Mouse (Mus musculus) testis, adult 2 months (tissue): ENCODE data around the gene A2ml1. TPM values are rescaled to one million over a fixed set of nuclear protein-coding genes. Genes with fewer than 3 reads are reported as not detected.
"Not testable (repeated sequence)": the region's sequence is repeated elsewhere in the genome, so short reads cannot be mapped to it uniquely, and the experiment has no call there.

Experiments
- H3K27ac ChIP-seq: fragments of 200-500 bp; 2 replicates; pipeline ENCODE4 v1.5.1; 2012; ENCODE audit warnings: low read depth, low read length; ENCODE audit not compliant: control insufficient read depth, insufficient read depth
- H3K27me3 ChIP-seq: fragments of 200-500 bp; 2 replicates; pipeline ENCODE4 v1.6.1; 2012; ENCODE audit warnings: mild to moderate bottlenecking, low read length, moderate library complexity; ENCODE audit not compliant: control insufficient read depth, insufficient read depth
- H3K36me3 ChIP-seq: fragments of 200-500 bp; 2 replicates; pipeline ENCODE4 v1.6.1; 2012; ENCODE audit warnings: mild to moderate bottlenecking, low read length; ENCODE audit not compliant: control insufficient read depth, insufficient read depth
- H3K4me1 ChIP-seq: fragments of 200-500 bp; 2 replicates; pipeline ENCODE4 v1.6.1; 2012; ENCODE audit warnings: low read length; ENCODE audit not compliant: control insufficient read depth, insufficient read depth
- H3K4me3 ChIP-seq: fragments of 200-500 bp; 2 replicates; pipeline ENCODE4 v1.5.1; 2012; ENCODE audit warnings: low read depth, mild to moderate bottlenecking, low read length, moderate library complexity, mixed read lengths; ENCODE audit not compliant: control insufficient read depth
- CTCF ChIP-seq: fragments of 200-500 bp; IDR thresholded peaks from 2 replicates; pipeline ENCODE4 v1.5.1; 2012; ENCODE audit warnings: low read depth, mild to moderate bottlenecking, inconsistent platforms, low read length, moderate library complexity; ENCODE audit not compliant: control insufficient read depth, insufficient read depth, insufficient replicate concordance
- POLR2A ChIP-seq: fragments of 200-500 bp; IDR thresholded peaks from 2 replicates; pipeline ENCODE4 v1.6.1; 2012; ENCODE audit warnings: low read depth, mild to moderate bottlenecking, inconsistent platforms, low read length, moderate library complexity; ENCODE audit not compliant: control insufficient read depth
- polyA plus RNA-seq: library from polyadenylated mRNA; depleted of rRNA; stranded (reverse); fragments of >200 nt; gene quantifications from 2 replicates; pipeline ENCODE4 v1.2.3, GENCODE M21; 2012; rRNA removed

A2ml1 gene
- 0.17 and 0.87 TPM in 2 replicates for polyA plus RNA-seq

DNA sequence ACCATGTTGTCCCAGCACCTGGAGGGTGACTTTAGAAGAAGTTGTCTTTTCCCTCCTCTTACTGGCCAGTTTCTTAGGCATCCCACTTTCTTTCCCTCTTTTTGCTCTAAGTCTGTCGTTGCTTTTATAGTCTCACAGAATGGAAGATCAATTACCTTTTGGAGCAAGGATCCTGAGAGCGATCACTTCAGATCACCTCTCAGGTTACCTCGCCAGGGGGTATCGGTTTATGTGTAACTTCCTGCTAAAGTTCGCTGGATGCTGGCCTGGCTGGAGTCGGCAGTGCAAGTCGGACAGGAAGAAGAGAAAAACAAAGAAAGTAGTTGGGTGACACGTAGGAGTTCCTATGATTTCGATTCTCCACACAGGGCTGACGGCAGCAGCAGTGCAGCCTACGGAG is at the start of gene A2ml1:
TSS of gene A2ml1 (minus strand) at position 101 of the 400 bp plus-strand sequence.
- H3K27me3 ChIP-seq = no peaks in the 10 kb centered on the region
- H3K36me3 ChIP-seq = no peaks in the 10 kb centered on the region
- H3K4me3 ChIP-seq = no peak within 1 kb of the TSS
- TF ChIP-seq POLR2A (no peak), CTCF (no peak)
- no peak within 1 kb of the TSS for H3K27ac ChIP-seq
- H3K4me1 ChIP-seq = peaks cover 5% of the 10 kb centered on the region

DNA sequence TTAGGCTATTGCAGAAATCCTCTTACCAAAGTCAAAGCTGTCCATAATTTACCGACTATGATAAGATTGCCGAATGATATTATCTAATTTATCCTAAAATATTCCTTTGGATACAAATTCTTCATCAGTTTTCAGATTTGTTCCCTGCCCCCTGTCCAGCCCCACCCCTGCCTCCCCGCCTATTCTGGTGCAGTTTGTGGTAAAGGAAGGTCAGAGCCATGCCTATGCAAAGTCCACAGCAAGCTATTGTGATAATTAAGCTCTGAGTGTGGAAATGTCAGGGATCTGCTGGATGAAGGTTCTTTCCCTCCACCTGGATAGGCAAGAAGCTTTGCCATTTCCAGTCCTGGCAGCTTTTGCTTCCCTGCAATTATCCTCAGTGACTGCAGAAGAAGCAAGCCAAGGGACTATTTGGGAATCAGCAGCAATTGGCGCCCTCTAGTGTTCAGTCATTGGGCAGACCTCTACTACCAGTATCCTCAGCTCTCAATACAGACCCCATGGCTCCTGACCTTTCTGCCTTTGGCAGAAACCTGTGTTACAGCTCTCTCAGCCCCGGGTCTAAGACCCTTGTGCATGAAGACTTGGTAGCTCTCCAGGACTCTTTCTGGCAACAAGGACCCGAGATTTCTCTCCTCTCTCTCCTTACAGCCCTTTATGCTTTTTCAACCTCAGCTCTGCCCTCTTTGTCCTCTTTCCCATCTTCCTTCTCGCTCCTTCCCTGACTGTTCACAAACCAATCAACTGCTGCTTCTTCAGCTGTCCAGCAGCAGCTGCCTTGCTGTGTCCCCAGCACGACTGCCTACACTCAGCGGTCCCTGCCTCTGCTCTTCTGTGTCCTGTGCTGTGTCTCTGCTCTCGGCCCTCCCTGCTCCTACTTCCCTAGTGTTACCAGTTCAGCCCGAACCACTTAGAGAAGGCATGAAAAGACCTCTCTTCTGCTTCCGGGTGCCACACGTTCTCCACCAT is 48.6 kb upstream of the A2ml1 start:
- not testable (repeated sequence) for H3K4me1 ChIP-seq, H3K27ac ChIP-seq, H3K27me3 ChIP-seq, H3K4me3 ChIP-seq, H3K36me3 ChIP-seq
- TF ChIP-seq CTCF = peak; percentile 25; the same call in 1 of the 2 replicates

DNA sequence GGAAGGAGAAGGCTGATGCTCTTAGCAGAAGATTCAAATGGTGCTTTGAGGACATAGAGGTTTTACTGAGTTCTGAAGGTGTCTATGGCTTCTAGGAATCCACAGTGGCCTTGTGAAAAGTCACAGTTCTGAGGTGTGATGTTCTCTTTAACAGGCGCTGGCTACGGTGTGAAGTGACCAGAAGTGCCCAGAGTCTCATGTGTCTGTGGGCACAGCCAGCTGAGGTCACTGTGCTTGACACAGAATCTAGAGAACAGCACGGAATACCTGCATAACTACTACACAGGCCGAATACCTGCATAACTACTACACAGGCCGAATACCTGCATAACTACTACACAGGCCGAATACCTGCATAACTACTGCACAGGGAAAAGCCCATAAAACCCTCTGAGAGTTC is 43.8 kb upstream of the A2ml1 start:
- not testable (repeated sequence) for H3K27me3 ChIP-seq, H3K36me3 ChIP-seq, H3K27ac ChIP-seq, H3K4me1 ChIP-seq, H3K4me3 ChIP-seq

DNA sequence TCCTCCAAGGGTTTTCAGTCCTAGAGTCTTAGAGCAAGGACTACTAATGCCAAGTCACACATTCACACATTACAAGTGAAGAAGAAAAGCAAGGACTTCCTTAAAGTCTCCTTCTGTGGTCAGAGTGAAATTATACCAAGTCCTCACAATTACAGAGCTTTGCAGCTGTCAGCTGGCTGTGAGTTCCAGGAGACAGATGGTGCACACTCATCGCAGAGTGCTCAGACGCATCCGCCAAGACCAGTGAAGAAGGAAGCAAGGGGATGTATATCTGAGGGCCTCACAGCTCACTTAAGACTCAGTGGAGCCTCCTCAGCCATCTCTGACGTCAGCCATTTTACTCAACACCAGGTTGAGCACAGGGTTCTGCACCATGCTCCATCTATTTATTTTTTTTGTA is 43.0 kb upstream of the A2ml1 start:
- Histone ChIP-seq H3K27me3 (no peaks in the 10 kb centered on the region), H3K4me1 (no peaks in the 10 kb centered on the region), H3K4me3 (no peak overlapping the region), H3K36me3 (no peaks in the 10 kb centered on the region), H3K27ac (no peak overlapping the region)
- TF ChIP-seq POLR2A (no peak), CTCF (no peak)

DNA sequence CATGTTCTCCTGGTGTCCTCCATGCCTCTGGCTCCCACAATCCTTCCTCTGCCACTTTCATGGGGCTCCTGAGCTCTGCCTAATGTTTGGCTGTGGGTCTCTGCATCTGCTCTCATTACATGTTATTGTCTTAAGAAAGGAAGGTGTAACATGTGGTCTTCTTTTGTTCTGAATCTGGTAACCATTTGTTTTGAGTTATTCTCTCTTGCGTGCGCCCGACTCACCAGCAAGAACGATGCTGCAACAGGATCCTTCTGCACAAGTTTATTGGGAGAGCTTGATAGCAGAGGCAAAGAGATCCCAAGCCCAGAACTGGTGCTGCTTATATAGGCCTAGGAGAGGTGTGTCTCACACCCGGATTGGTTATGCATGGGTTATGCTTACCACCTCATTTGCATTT is 42.0 kb upstream of the A2ml1 start, which contains the start of gene Klrb1a:
TSS of gene Klrb1a (minus strand) at position 101 of the 400 bp plus-strand sequence.
- H3K4me1 ChIP-seq, H3K36me3 ChIP-seq, H3K4me3 ChIP-seq, H3K27me3 ChIP-seq, H3K27ac ChIP-seq: not testable (repeated sequence)

DNA sequence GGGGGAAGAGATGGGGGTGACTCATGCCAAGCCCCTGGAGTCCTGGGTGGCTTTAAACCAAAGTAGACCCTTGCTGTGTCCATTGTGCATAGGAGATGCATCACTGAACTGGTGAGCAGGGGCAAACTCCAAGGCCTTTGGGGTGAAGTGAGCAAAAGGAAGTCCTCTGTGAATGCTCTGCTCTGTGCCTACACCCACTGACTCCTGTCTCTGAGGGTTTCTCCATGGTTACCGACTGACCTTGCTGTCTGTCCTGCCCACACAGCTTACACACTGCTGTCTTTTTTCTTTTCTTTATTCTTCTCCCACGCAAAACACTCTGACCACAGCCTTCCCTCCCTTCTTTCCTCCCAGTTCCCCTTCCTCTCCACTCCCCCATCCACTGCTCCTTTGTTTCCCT is 41.3 kb upstream of the A2ml1 start:
- H3K27ac ChIP-seq = no peak overlapping the region

DNA sequence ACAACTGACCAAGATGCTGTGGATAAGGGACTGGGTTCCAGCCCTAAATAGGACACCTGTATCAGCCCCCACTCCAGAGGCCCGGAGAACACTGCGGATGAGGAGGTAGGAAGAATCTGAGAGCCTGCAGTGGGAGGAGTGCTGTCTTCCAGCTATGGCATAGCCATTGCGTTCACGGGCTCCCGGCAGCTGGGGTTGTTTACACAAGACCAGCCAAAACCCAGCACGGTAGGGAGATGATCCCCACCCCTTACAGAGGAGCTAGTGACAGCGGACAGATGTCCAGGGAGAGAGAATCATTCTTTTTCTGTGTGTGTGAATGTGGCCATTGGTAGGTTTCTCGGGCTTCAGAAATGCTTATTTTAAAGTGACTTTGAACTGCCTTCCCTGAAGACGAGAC is 24.9 kb upstream of the A2ml1 start:
- Histone ChIP-seq H3K27me3 (no peaks in the 10 kb centered on the region), H3K27ac (no peak overlapping the region), H3K4me1 (no peaks in the 10 kb centered on the region), H3K36me3 (no peaks in the 10 kb centered on the region), H3K4me3 (no peak overlapping the region)
- TF ChIP-seq CTCF (no peak), POLR2A (no peak)

More for the DNA sequence above, 41.3 kb upstream of the A2ml1 start:
- no peak for TF ChIP-seq CTCF
- no peak for TF ChIP-seq POLR2A
- H3K4me3 ChIP-seq = no peak overlapping the region
- H3K36me3 ChIP-seq = no peaks in the 10 kb centered on the region
- no peaks in the 10 kb centered on the region for H3K27me3 ChIP-seq
- H3K4me1 ChIP-seq = no peaks in the 10 kb centered on the region

DNA sequence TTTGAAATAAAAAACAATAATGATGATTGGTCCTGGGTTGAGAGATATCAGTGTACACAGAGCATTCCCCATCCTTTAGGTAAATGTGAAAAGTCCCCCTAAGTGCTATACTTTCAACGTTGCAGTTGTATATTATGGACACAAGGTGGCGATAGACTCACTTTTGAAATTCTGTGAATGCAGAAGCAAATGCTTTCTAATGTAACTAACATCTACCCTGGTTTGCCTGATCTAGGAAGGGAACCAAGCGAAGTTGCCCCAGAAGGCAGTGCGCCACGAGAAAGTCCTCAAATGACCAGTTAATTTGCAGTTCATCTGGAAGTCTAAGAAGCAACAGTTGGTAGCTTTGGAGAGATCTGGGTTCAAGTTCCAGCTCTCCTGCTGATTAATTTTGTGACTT is 23.1 kb upstream of the A2ml1 start:
- H3K27ac ChIP-seq = no peak overlapping the region
- no peaks in the 10 kb centered on the region for H3K36me3 ChIP-seq
- no peak overlapping the region for H3K4me3 ChIP-seq
- TF ChIP-seq POLR2A (no peak), CTCF (peak; percentile 9; the same call in 1 of the 2 replicates)
- H3K27me3 ChIP-seq = no peaks in the 10 kb centered on the region
- no peaks in the 10 kb centered on the region for H3K4me1 ChIP-seq
